8 mouse cellular contexts compared by ENCODE assay signal in the genomic region with DNA sequence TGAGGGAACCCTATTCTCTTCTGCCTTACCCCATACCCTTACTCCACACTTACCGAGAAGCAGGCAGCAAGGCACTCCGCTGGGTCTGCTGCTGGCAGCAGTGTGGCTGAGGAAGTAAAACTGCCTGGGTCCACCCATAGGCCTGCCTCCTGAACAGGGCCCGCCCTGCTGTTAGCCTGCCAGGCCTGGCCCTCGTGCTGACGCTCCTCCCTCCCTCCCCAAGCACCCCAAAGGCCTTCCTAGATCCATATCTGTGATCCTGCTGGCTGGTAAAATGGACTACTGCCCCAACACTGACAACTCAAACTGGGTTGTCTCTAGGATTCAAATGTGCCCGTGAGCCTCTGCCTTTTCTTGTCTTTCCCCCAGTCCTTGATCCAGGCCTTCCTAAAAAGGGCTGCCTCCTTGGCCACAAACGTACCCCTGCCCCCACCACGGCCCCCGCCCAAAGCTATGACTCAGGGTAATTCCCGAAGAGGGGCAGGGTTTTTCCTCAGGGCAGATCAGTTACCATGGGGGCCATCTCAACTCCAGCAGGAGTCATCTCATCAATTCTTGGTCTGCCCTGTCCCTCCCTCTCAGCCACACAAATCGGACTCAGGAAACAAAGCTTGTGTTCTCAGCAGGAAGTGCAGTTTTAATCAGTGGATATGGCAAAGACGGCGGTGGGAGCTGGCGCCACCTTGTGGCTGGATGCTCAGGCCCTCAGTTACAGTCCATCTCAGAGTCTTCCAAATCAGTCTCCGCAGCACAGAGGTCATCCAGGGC. TPM values are rescaled to one million over a fixed set of nuclear protein-coding genes. Genes with fewer than 3 reads are reported as not detected.
DNase-seq lines count a peak whose midpoint lies in the region; ATAC-seq and TF ChIP-seq lines count a peak whose summit lies in the region.

A gene (minus strand): TSS at position 599 of the 768 bp plus-strand sequence.

- peak; percentile 92 for TF ChIP-seq CTCF in lung, adult 2 months (IDR thresholded peaks at IDR 0.05; ENCODE audit: insufficient read depth, low read length)
- TF ChIP-seq CTCF in thymus, adult 2 months (IDR thresholded peaks at IDR 0.05; ENCODE audit: borderline replicate concordance, control insufficient read depth, extremely low read depth, insufficient read depth, low read length, poor library complexity): peak; percentile 94; the same call in 1 of the 2 replicates

- in situ Hi-C loops in ES-E14 (cut with MboI; ENCODE audit: low sequenced_read_pairs in 2 of 2, unreplicated experiment in 2 of 2): no loop called here

- peak; percentile 97 for TF ChIP-seq POLR2A in lung, adult 2 months (IDR thresholded peaks at IDR 0.05; ENCODE audit: borderline replicate concordance, extremely low read depth, low read depth, low read length)
- peak; percentile 54; the same call in 1 of the 2 replicates for TF ChIP-seq POLR2A in thymus, adult 2 months (IDR thresholded peaks at IDR 0.05; ENCODE audit: control insufficient read depth, extremely low read depth, insufficient read depth, low read length, poor library complexity)

- WGBS in forebrain, embryonic 15.5 days: 25% methylated on average over 15 of the region's 15 CpGs
- WGBS in lung, adult 2 months: 2% methylated on average over 15 of the region's 15 CpGs
- 3% methylated on average over 15 of the region's 15 CpGs for WGBS in thymus, adult 2 months

- ATAC-seq in forebrain, embryonic 15.5 days (replicated peaks): peak; percentile 70
- peak; percentile 66 for ATAC-seq in neutrophil, adult 5-6 weeks (ENCODE audit: extremely low read depth, insufficient number of reproducible peaks, low FRiP score, poor library complexity, severe bottlenecking)

- peak within 1 kb of the TSS; percentile 83 for H3K27ac ChIP-seq in ES-E14 (ENCODE audit: insufficient read depth, low read depth, low read length, poor library complexity, severe bottlenecking)
- H3K27ac ChIP-seq in forebrain, embryonic 15.5 days (replicated peaks): peak within 1 kb of the TSS; percentile 78
- H3K27ac ChIP-seq in thymus, adult 2 months (ENCODE audit: control insufficient read depth, insufficient read depth, low read length): peak within 1 kb of the TSS; percentile 73

- peaks cover 0 to 23% of the 10 kb centered on the region in 2 experiments; a peak in 1 of 4 replicates for H3K4me1 ChIP-seq in ES-E14 (ENCODE audit: control insufficient read depth in 2 of 2, insufficient read depth in 2 of 2, low read length in 2 of 2, poor library complexity in 1 of 2)
- peaks cover 20% of the 10 kb centered on the region for H3K4me1 ChIP-seq in forebrain, embryonic 15.5 days
- H3K4me1 ChIP-seq in lung, adult 2 months (ENCODE audit: control insufficient read depth, insufficient read depth, low read length): peaks cover 19% of the 10 kb centered on the region
- H3K4me1 ChIP-seq in thymus, adult 2 months (replicated peaks; ENCODE audit: control insufficient read depth, insufficient read depth, low read length): peaks cover 43% of the 10 kb centered on the region

- peak within 1 kb of the TSS; percentile 66; the same call in 1 of the 2 replicates for H3K9ac ChIP-seq in ES-E14 (ENCODE audit: insufficient read depth, low read depth, low read length, poor library complexity, severe bottlenecking)
- peak within 1 kb of the TSS; percentile 56 for H3K9ac ChIP-seq in forebrain, embryonic 15.5 days (replicated peaks)

- no peaks in the 10 kb centered on the region for H3K9me3 ChIP-seq in ES-E14 (ENCODE audit: control insufficient read depth, insufficient read depth, low read depth, low read length)
- no peaks in the 10 kb centered on the region for H3K9me3 ChIP-seq in forebrain, embryonic 15.5 days

- DNase-seq in ES-E14 (ENCODE audit: low read depth, low spot score): peak; percentile 74
- DNase-seq in cerebellum, adult 11 months: peak; percentile 84
- DNase-seq in heart, postnatal 25 days (ENCODE audit: low spot score): peak; percentile 88
- DNase-seq in layer of hippocampus, adult 18-20 months (ENCODE audit: low spot score in 2 of 2): peak; percentile 78 to 95
- DNase-seq in lung, adult 2 months: peak; percentile 86
- peak; percentile 84 for DNase-seq in thymus, adult 2 months

- H3K27me3 ChIP-seq in forebrain, embryonic 15.5 days: no peaks in the 10 kb centered on the region
- no peaks in the 10 kb centered on the region for H3K27me3 ChIP-seq in thymus, adult 2 months (ENCODE audit: control insufficient read depth, insufficient read depth, low read length)

- peak within 1 kb of the TSS; percentile 50 for H3K4me2 ChIP-seq in forebrain, embryonic 15.5 days (replicated peaks)

- intact Hi-C loops in heart, postnatal 25 days (cut with DNase I): loop anchor here (1.0 to 2.0 kb wide), 2 partner anchors 21 to 56 kb away; a partner anchor contains a TSS

- peaks cover 30% of the 10 kb centered on the region for H3K36me3 ChIP-seq in ES-E14 (ENCODE audit: control insufficient read depth, insufficient read depth, low read length, poor library complexity, severe bottlenecking)
- H3K36me3 ChIP-seq in forebrain, embryonic 15.5 days: peaks cover 52% of the 10 kb centered on the region
- H3K36me3 ChIP-seq in thymus, adult 2 months (ENCODE audit: control insufficient read depth, insufficient read depth, low read length): peaks cover 25% of the 10 kb centered on the region

- peak within 1 kb of the TSS; percentile 13 to 36 for H3K4me3 ChIP-seq in ES-E14 (ENCODE audit: insufficient read depth in 1 of 2, low read depth in 1 of 2, low read length in 2 of 2, poor library complexity in 1 of 2, severe bottlenecking in 1 of 2)
- H3K4me3 ChIP-seq in forebrain, embryonic 15.5 days: peak within 1 kb of the TSS; percentile 38
- H3K4me3 ChIP-seq in lung, adult 2 months (replicated peaks; ENCODE audit: extremely low read depth, low read depth, low read length): peak within 1 kb of the TSS; percentile 47
- H3K4me3 ChIP-seq in thymus, adult 2 months (ENCODE audit: control insufficient read depth, insufficient read depth, low read length): peak within 1 kb of the TSS; percentile 53

TF ChIP-seq in ES-E14, 5 proteins besides CTCF, POLR2A, EP300 and RAD21:
- TF ChIP-seq ZNF384 (IDR thresholded peaks at IDR 0.05; ENCODE audit: low read depth, low read length): no peak
- 0 out of 2 replicates have a peak, but pooled peaks have one; percentile 25 for TF ChIP-seq HCFC1 (IDR thresholded peaks at IDR 0.05; ENCODE audit: borderline replicate concordance, insufficient read depth, low read length)
- TF ChIP-seq ZC3H11A (IDR thresholded peaks at IDR 0.05; ENCODE audit: borderline replicate concordance, low read depth, low read length): no peak
- peak; percentile 62; the same call in 1 of the 2 replicates for TF ChIP-seq MAFK (IDR thresholded peaks at IDR 0.05; ENCODE audit: insufficient read depth, low read depth, low read length)

RNA-seq across cellular contexts. Expression of the gene that starts here (rescaled TPM):
- 6.2 and 7.4 TPM in 2 replicates for total RNA-seq in ES-E14 (2012; rRNA removed)
- polyA plus RNA-seq in forebrain, embryonic 15.5 days (2015; fragmentation: Nextera tagmentation; extraction: Ambion mirVana): 16.5 and 16.7 TPM in 2 replicates
- 10 to 100 TPM; 11.9 to 12.9 TPM for total RNA-seq in heart, postnatal 25 days (2021)
- total RNA-seq in layer of hippocampus, adult 18-20 months (2021): 10 to 100 TPM; 14.6 to 16.6 TPM
- 83.7 and 86.9 TPM in 2 replicates for polyA plus RNA-seq in lung, adult 2 months (2012; rRNA removed)
- total RNA-seq in neutrophil, adult 5-6 weeks (2017): 28.9 and 29.1 TPM in 2 replicates
- polyA plus RNA-seq in thymus, adult 2 months (2012; rRNA removed): 210 and 228 TPM in 2 replicates

Comparison
In these comparisons a context has a peak if more than half of its experiments do, and no peak if none do; other contexts are left out.
1. Peak in every context shown above with its lines: DNase-seq, ATAC-seq, H3K4me3 ChIP-seq and H3K27ac ChIP-seq.